Mouse (Mus musculus) adrenal gland, postnatal 36 days (tissue): ENCODE measurements around the gene Shc1. TPM values are rescaled to one million over a fixed set of nuclear protein-coding genes. Genes with fewer than 3 reads are reported as not detected.
"Not testable (repeated sequence)": the region's sequence is repeated elsewhere in the genome, so short reads cannot be mapped to it uniquely, and the experiment has no call there.

Source experiments
- DNase-seq, 2 experiments: peaks; one replicate each; pipeline ENCODE4 v3.0.0; 2021; ENCODE audit warnings: mixed read lengths in 1 of 2
- total RNA-seq, 2 experiments: library from RNA; stranded (reverse); gene quantifications; 2 replicates each; pipeline ENCODE4 v1.2.3; 2021

Shc1 gene
- total RNA-seq, 2 experiments from 2014 or later = 89.6 to 93.7 TPM

DNA sequence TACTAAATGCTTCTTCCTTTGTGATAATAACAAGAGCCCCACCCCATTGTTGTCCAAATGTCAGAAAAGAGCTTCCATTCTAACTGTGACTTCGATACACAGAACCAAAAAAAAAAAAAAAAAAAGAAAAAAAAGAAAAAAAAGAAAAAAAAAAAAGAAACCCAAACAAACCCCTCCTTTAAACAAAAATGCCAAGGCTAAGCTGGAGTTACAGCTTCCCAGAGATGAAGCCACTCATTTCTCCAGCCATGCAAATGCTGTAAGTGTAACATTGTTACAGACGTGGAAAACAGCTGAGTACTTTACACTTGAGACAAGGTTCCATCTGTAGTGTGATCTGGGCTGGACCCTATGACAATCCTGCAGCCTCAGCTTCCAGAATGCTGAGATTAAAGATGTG is 1.1 kb upstream of the Shc1 start:
- no peak for DNase-seq

DNA sequence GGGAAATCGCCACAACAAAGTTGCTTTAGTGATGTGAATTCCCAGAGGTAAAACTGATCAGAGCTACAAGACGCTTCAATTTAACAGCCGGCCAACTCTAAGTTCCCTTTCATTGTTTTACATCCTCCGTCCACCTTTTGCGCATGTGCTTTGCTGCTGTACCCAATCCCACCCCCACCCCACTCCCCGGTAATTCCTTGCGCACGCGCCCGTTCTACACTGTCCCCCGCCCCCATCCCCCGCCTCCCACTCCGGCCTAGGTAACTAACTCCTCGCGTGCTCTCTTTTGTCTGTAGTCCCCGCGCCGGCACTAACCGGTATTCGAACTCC is 438 bp upstream of the Shc1 start:
- no peak for DNase-seq

DNA sequence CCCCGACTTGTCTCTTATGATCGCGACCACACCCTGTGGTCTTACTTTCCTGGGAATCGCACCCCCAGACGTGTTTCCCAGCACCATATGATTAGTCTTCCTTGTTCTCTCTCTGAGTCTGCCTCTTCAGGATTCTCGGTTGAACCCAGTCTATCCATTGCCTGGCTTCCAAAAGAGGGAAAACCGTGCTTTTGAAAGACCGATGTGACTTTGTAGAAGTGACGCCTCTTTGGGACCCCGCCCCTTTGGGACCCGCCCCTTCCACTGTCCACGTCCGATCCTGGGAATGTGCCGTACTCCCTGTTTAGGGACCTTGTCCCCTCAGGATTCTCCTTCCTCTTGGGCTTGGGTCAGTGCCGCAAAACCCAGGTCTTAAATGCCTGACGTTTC is 613 bp downstream of the Shc1 start:
- DNase-seq = peak; percentile 87 to 91

DNA sequence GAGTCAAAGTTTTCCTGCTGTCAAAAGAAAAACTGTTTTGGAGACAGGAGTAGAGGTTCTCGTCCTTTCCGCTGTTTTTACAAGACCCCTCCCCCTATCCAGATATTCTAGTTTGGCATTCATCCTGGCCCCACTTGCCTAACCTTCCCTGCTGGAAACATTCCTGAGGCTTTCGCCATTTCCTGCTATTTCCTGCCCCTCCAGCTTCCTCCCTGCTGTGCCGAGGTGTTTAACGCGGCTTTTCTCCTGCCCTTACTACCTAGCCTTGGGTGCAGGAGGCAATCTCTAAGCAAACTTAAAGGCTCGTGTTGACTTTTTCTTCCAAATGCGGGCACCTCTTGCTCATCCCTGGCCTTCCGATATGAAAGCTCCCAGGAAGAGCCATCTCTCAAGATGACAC is 1.3 kb downstream of the Shc1 start:
- peak; percentile 62 to 74 for DNase-seq

DNA sequence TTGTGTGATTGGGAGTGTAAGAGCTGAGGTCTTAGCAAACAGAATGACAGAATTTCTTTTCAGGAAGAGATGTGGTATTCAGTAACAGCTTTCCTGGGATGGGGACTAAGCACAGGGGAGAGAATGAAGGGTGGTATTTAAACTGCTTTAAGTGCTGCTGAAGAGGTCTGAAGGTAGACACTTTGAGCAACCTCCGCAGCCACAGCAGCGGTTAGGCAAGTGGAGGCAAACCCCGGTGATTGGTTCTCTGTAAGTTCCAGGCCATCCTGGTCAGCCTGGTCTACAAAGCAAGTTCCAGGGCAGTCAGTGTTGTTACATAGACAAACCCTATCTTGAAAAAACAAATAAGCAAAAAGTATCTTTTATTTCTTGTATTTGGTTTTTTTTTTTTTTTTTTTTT is 1.7 kb downstream of the Shc1 start:
- no peak for DNase-seq

DNA sequence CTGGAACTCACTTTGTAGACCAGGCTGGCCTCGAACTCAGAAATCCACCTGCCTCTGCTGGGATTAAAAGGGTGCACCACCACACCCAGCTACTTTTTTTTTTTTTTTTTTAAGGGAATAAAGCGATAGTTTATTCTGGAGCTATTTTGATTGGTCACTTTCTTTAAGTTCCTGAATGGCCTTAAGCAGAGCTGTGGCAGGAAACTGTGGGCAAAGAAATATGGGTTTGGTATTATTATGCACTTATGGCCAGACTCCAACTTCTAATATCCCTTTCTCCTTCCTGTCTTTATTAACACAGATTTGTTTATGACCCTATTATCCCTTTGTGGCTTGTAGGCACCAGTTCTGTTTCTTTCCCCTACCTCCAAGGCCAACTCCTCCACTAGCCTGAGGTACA is 2.2 kb downstream of the Shc1 start:
- DNase-seq = no peak

DNA sequence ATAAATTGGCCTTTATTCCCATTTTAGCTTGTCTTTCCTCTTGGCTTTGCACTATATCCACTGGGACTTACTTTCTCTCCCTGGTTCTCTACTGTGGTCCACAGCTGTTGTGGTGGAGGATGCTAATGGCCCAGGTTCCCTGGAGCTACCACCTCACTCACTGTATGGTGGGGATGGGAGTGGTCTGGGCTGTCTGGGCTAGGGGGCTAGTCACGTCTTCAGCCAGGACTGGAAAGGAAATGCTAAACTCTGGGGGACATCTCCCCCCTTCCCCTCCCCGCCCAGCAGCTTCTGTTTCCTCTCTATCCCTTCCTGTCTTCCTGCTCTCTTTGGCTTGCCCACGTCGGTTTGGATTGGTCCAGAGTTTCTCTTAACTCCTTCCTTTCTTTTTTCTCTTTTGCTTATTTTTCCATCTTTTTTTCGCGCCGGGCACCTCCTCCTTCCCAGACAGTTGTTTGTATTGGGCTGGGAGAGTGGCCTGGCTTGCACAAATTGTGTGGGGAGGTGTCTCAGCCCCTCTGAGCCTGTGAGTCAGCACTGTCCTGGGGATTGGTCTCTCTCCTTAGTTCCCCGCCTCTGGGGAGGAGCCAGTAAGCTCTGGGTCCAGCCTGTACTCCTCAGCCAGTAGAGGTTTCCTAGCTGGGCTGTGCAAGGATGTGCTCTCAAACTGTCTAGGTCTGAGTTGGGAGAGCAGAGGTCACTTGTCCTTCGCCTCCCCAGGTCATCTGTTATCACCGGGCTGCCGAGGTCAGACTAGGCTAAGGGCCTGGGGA is 2.9 kb downstream of the Shc1 start:
- peak; percentile 86 for DNase-seq

DNA sequence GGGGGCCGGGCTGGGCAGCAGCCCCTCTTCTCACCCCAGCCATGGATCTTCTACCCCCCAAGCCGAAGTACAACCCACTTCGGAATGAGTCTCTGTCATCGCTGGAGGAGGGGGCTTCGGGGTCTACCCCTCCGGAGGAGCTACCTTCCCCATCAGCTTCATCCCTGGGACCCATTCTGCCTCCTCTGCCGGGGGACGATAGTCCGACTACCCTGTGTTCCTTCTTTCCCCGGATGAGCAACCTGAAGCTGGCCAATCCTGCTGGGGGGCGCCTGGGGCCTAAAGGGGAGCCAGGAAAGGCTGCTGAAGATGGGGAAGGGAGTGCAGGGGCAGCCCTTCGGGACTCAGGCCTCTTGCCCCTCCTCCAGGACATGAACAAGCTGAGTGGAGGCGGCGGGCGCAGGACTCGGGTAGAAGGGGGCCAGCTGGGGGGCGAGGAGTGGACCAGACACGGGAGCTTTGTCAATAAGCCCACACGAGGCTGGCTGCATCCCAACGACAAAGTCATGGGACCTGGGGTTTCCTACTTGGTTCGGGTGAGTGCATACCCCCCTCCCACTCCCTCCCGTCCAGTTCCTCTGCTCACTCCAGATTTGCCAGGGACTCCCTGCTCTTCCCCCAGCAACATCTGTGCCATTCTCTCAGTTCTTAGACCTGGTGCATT is 3.7 kb downstream of the Shc1 start:
- no peak for DNase-seq

DNA sequence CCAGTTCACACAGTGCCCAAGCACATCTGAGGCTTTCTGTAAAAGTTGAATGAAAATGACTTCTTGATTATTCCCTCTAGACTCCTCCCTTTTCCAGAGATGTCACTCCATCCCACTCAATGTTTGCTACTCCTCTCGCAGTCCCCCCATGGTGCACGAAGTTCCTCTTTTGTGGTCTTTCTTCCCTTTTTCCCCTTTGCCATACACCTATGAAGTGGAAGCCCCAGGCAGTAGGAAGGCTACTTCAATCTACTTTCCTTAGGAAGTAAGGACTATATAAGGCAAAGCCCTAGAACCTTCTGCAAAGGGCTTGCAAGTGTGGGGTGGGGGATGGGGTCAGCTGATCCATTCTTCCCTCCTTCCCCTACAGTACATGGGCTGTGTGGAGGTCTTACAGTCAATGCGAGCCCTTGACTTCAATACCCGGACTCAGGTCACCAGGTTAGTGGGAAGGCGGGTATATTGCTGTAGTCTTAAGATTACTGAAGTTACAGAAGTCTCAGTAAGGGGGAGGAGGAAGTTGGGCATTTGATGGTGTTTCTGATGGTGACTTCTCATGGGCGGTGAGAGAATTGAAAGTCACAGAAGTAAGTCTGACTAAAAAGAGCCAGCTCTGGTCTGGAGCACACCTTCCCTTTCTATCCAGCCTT is 4.4 kb downstream of the Shc1 start:
- no peak for DNase-seq

DNA sequence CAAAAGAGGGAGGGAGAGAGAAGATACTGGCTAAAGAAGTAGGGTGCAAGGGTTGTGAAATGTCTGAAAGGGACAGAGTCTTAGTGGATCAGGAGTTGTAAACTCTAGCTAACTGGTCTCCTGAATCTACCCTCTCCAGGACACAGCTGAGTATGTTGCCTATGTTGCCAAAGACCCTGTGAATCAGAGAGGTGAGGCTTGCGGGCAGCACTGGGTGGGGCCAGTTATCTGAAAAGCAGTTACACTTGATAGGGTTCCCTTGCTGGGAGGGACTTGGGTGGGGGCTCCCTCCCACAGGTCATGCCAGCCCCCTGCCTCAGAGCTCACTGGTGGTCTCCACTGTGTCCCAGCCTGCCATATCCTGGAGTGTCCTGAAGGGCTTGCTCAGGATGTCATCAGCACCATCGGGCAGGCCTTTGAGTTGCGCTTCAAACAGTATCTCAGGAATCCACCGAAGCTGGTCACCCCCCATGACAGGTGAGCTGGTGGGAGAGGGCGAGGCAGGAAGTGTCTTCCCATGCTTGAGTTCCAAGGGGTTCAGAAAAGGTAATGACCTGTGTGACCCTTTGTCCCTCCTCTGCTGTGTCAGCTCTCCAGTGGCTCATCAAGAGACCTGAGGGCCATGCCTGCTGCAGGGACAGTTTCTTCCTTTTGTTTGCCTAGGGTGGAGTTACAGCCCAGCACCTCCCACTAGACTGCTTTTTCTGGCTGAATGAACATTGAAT is 6.3 kb downstream of the Shc1 start:
- DNase-seq = no peak

DNA sequence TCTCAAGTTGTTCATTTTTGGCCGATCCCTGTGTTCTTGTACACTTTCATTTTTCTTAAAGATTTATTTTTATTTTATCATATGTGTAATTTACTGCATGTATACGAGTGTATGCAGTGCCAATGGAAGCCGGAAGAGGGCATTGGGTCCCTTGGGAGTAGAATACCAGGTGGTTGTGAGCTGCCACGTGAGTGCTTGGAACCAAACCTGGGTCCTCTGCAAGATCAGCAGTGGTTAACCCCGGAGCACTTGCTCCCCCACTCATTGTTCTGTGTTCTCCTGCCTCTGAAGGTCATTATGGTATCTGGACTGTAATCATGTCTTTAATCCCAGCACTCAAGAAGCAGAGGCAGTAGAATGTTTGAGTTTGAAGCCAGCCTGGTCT is 6.9 kb downstream of the Shc1 start:
- DNase-seq = no peak

DNA sequence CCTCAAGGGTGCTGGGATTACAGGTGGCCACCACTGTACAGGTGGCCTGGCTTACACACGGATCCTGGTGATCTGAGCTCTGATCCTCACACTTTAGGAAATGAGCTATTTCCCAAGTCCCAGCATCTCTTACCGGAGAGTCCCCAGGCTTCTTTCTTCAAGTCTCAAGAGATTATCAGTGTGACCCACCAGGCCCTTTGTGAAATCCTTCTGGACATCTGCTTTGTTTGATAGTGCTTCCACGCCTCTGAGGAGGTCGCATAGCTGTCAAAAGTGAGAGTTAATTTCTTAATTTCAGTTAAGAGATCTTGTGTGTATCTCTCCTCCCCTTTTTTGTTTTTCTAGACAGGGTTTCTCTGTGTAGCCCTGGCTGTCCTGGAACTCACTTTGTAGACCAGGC is 7.6 kb downstream of the Shc1 start:
- no peak for DNase-seq

DNA sequence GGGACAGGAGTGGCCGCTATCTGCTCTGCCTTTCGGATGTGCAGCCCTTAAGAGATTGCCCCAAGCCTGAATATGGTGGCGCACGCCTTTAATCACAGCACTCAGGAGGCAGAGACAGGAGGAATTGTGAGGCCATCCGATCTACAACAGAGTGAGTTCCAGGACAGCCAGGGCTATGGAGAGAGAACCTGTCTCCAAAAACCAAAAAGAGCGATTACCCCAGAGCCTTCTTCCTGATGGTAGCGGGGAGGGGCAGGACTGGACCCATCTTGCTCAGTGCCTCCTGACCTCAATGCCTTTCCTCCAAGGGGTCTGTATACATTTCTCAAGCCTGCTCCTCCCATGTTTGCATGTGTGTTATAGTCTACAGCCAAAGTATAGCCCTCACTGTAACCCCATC is 10.8 kb downstream of the Shc1 start:
- not testable (repeated sequence) for DNase-seq

DNA sequence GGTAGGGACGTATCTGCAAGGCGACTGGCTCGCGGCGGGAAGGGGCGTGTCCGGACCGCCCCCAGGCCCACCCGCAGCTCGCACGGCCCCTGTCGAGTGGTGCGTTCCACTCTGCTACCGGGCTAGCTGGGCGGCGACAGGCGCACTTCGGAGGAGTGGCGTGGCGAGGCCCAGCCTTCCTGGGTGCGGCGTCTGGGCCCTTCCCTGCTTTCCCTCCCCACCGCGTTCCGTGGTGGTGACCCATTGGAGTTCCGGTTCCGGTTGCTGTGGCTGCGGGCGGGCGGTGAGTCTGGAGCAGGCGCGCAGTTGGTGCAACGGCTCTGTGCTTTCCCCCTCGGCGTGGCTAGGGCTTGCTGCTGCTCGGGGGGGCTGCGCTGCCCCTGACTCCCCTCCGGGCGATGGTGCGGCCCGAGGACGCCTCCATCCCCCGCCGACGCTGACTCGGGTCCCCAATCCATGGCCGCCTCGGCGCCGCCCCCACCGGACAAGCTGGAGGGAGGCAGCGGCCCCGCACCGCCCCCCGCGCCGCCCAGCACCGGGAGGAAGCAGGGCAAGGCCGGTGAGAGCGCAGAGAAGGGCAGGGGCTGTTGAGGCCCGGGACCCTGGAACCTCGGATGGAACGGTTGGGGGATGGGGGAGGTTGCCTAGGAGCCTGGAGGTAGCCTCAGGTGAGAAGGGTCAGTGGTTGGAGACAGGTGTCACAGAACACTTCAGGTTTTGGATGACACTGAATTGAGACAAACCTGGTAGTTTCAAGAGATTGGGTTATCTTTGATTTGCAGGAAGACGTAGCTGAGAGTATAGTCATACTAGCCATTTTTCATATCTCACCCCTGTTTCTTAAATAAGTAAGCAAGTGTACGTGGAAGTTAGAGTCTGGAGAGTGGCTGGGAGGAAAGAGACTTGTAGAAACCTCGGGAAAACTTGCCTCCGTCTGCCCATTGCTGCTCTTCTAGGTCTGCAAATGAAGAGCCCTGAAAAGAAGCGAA is 12.2 kb downstream of the Shc1 start, which contains the start of gene Pygo2:
Pygo2 (plus strand) TSS at position 44 of the 989 bp plus-strand sequence.
- DNase-seq = peak; percentile 98

DNA sequence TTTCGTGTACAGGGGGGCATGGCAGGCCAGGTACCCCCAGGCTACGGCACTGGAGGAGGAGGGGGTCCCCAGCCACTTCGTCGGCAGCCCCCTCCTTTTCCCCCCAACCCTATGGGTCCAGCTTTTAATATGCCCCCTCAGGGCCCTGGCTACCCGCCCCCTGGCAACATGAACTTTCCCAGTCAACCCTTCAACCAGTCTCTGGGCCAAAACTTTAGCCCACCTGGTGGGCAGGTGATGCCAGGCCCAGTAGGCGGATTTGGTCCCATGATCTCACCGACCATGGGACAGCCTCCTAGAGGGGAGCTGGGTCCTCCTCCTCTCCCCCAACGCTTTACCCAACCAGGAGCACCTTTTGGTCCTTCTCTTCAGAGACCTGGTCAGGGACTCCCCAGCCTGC is 14.4 kb downstream of the Shc1 start:
- no peak for DNase-seq

DNA sequence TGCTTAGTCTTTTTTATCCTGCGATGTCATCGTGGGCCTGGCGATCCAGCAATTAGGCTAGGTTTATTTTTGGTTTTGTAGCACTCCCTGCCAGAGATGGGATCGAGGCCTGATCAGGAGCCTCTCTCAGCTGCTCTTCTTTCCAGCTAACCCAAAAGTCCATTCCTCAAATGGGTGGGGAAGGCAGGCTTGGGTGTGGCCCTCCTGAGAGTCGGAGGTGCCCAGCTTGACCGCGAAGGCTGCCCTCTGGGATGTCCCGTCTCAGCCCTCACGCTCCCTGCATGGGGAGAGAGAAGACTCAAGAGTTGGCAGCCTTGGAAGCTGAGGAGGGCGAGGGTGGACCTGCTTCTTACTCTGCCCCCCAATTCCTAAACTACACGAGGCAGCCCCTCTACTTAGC is 16.3 kb downstream of the Shc1 start:
- no peak for DNase-seq

DNA sequence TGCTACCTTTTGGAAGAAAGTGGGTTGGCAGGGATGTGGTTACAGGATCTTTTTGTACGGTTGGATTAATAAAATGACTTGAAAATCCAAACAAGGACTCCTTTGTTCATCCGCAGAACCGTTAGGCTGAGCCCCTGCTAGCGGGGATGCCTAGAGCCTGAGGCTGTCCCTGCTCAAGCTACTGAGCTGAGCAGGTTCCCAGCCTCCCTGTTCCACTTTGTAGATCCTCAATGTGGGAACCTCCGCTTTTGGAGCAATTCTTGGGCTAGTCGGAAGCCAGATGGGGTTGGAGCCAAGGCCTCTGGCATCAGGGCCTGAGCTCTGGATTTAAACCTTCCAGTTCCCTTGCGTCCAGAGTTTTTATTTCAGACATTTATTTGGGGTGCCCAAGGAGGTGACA is 16.8 kb downstream of the Shc1 start:
- DNase-seq = no peak

DNA sequence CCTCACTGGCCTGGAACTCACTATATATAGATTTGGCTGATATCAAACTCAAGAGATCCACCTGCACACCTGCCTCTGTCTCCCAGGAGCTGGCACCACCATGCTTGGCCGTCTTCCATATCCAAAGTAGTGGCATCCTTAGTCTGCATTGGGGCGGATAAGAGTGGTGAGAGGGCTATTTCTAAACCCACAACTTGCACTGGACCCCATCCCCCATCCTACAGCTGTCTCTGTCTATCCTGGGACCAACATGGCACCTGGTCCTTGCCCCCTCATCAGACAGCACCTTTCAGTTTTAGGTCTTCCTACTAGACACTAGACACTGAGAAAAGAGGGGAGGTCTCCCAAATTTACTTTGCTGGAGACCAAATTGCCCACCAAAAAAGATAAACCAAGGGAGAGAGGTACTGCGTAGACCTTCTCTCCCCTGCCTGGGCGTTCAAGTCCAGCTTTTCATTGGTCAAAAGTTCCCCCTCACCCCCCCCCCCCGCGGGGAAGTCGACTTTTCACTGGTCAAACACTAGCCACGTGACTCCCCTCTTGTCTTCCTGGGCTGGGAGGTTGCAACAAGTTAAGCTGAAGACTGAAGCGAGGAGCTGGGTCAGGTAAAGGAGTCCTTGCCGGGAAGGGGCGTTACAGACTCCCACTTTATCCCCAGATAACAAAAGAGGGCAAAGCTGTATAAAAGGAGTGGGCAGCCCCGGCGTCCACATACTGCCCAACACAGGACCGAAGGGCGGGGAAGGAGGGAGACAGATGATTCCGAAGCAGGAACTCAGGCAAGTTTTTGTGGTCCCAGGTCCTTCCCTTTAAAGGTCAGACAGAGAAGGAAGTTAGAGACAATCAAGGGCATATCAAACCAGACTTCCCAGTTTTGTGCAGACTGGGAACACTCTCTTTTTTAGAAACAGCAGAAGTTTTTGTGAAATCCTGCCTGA is 18.2 kb downstream of the Shc1 start, which contains the start of gene Pbxip1:
Pbxip1 (plus strand) TSS at position 531 of the 938 bp plus-strand sequence.
- DNase-seq = peak; percentile 72 to 79

DNA sequence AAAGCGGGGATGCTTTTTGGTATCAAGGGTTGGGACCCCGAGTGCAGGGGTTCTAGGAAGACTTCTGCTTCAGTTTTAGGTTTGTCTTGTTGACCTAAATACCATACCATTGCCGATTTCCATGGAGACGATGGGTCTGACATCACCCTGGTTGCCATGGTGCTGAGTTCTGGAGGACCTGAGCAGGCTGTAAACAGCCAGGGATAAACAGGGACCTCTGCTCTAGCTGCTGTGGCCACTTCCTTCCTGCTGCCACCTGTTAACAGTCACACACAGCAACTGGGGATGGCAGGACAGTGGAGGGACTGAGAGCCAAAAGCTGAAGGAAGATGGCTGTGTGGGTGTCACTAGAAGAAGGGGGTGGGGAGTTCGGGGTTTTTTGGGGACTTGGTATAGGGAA is 19.0 kb downstream of the Shc1 start:
- DNase-seq = peak; percentile 50

DNA sequence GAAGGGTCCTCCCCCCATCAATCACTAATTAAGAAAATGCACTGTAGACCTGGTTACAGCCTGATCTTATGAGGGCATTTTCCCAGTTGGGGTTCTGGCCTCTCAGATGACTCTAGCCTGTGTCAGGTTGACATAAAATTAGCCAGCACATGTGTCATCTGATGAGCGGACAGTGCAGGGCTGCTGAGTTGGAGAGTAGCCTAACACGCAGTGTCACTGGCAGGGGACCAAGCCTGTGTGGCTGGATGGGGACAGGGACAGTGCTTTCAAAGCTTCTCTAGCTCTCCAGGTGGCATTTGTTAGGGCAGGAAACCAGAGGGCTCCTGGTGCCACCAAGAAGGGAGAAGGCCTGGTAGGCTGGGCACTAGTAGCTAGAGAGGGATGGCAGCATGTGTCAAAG is 22.4 kb downstream of the Shc1 start:
- DNase-seq = peak; percentile 70 to 73
